Mouse (Mus musculus) layer of hippocampus, postnatal 10 days (tissue): ENCODE results near the gene Adck1. TPM values are rescaled to one million over a fixed set of nuclear protein-coding genes. Genes with fewer than 3 reads are reported as not detected.
"Not testable (repeated sequence)": the region's sequence is repeated elsewhere in the genome, so short reads cannot be mapped to it uniquely, and the experiment has no call there.

ENCODE experiments used
- DNase-seq, 2 experiments: peaks; one replicate each; pipeline ENCODE4 v3.0.0; 2021; ENCODE audit warnings: low spot score in 2 of 2
- total RNA-seq, 2 experiments: library from RNA; stranded (reverse); gene quantifications; 2 replicates each; pipeline ENCODE4 v1.2.3; 2021

Adck1 gene
- total RNA-seq, 2 experiments from 2014 or later, result 32.8 to 34.2 TPM

DNA sequence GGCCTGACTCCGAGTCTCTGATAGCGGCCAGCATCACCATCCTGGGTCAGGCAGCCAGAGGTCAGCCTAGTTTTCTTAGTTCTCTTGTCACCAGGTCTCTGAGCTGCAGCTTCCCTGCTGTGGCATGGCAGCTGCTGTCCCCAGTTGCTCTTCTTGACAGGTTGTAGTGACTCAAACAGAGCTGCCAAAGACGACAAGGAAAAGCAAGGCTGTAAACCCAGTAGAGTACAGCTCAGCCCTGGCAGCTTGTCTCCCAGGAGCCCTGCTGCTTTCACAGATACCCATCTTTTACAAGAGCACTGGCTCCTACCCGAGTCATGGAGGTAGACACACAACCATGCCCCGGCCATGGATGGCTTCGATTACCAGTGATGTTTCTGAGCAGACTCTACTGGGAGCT lies 108.3 kb downstream of the Adck1 start:
- DNase-seq, result no peak

DNA sequence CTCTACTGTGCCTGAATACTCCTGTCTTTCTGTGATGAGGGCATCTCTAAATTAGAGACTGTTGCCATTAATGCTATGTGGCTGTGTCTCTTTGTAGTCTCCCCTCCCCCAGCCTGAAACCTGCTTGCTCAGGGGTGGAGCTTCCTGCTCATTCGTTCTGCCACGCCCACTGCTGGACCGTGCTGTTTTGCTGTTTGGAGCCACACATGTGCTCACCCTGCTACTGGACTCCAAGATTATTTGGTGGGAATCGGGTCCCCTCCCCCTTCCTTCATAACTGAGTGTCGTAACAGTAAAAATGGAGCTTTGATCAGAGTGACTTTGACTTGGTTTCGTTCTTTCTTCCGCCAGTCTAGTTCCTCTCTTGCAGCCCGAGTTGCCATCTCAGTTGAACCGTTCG lies 111.5 kb downstream of the Adck1 start:
- DNase-seq, result not testable (repeated sequence)

DNA sequence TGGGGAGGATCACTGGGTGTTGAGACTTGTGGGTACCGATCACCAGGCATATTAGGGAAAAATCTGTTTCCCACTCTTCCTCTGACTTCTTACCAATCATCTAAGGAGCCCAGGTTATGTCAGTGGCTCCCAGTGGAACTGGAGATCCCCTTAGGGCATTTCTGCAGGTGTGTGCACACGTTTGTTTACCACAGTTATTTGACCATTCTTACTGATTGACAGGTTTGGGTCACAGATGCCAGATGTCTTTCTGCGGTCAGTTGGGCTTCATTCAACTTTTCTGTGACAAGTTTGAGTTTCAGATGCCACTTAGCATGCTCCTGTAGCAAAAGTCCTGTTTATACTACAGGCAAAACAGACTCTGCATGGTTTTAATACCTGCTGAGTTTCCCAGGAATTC lies 112.5 kb downstream of the Adck1 start:
- no peak for DNase-seq

DNA sequence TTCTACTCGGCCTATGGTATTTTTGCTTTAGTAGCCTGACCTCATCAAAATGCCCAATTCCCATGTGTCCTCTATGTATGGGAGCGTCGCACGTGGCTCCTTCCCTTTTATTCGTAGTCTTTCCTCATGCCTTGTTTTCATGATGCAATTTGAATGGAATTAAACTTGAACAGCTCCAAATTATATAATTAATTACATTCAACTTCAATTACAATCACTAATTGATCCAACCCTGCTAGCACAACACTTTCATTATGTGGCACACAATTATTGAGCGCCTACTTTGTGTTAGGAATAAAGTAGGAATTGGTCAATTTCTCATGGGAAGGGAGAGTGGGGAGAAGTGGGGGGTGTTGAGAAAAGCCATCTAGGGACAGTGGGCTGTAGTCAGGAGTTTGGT lies 113.4 kb downstream of the Adck1 start:
- no peak for DNase-seq

DNA sequence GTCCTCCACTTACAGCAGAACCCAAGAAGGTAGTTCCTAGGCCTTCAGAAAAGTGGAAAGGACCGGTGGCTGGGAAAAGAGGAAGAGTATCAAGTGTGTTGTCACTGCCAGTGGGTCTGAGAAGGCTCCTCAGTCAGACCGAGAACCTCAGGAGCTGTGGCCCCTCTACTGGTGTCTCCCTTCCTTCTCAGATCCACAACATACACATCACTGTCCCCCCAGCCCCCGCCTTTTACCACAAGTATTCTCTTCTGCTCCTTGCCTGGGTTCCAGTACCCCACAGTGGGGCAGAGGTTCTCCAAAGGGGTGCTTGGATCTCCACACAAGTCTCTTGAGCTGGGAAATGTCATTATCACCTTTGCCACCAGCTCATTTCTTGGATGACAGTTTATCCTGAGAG lies 115.5 kb downstream of the Adck1 start:
- no peak for DNase-seq

DNA sequence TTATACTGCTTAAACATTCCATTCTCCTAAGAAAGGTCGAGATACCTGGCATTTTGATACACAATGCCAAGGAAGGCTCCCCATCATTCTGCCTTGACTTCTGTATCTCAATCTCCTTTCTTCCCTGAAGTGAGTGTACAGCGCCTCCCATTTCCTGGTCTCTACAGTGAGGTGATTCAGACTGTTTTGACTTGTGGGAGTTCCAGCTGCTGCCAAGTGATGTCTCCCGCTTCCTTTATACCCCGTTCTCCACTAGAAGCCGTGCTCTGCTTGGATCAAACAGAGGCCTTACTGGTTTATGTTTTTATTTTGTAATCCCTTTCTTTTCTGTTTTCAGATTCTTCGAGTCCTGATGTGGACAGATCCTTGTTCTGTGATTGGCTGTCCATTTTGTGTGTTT lies 116.3 kb downstream of the Adck1 start:
- DNase-seq, result no peak

DNA sequence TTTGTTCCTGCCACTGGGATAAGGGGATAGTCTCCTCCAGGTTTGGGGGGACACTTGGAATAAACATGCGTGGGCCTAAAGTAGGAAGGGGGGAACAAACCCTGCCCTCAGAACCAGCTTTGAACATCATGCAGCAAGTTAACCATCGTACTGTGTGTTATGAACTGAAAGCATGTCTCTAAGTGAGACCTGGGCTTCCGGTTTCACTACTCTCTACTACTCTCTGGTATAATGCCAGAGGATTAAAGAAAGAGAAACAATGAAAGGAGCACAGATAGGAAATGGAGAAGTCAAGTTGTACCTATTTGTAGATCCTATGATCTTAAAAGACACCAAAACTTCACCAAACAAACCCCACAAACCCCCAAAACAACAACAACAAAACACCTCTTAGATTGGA lies 121.3 kb downstream of the Adck1 start:
- no peak for DNase-seq

DNA sequence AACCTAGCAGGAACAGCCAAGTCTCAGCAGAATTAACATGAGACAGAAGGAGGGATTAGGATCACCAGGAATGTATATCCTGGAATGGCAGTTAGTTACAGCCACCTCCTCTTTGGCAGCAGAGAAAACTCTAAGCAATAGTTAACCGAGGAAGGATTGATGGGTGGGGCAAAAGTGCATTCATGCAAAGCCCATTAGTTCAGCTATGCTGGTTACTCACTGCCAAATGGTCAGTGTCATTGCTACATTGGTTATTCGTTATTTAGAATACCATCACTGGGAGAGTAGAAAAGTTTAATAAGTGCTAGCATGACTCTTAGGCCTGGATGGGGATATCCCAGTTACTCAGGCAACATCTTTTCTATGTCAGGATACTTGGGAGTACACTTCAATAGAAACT lies 130.5 kb downstream of the Adck1 start:
- DNase-seq, result no peak

Other genes starting within 250 kb of the Adck1 start
- gene Gm10436, start 178.4 kb upstream of the Adck1 start, total RNA-seq, result not detected
- not detected for gene Gm8332, start 110.5 kb upstream of the Adck1 start, total RNA-seq
- not detected for gene Gm5662, start 86.1 kb upstream of the Adck1 start, total RNA-seq
- not detected for gene Gm5039, start 36.5 kb upstream of the Adck1 start, total RNA-seq